In the genomic region with DNA sequence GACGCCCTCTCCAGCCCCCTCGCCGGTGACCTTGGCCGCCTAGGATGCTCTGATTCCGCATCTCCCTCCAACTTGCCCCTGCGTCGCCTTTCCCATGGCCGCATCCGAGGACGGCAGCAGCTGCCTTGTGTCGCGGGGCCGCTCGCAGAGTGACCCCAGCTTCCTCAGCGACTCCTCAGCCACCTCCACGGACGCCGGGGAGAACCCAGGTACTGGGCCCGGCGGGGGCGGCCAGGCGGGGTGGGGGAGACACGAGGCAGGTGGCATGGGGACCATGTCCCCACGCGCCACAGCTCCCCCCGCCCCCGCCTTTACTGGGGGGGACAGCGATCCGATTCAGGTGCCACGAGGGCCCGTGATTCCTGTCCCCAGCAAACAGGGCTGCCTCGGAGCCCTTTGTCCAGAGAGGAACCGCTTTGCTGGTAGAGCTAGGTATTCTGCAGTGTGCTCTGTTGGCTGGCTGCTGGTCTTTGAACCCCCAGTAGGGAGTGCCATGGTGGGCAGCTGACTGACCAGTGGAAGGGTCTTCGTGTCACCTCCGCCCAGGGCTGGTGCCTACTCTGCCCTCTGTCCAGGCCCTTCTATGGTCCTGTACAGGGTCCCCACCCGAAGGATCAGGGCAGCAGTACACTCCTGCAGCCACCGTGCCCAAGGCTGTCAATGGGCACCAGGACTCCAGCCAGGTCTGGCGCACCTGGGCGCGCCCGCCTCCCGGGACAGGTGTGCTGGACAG, we compare ENCODE assay signal across 8 mouse cellular contexts. TPM values are rescaled to one million over a fixed set of nuclear protein-coding genes. Genes with fewer than 3 reads are reported as not detected.
DNase-seq lines count a peak whose midpoint lies in the region; ATAC-seq and TF ChIP-seq lines count a peak whose summit lies in the region.

No protein-coding gene starts in this region.

- H3K36me3 ChIP-seq in forebrain, postnatal 0 days (ENCODE audit: insufficient read depth), result peaks cover 4% of the 10 kb centered on the region
- no peaks in the 10 kb centered on the region for H3K36me3 ChIP-seq in midbrain, embryonic 16.5 days (ENCODE audit: control insufficient read depth, insufficient read depth, low read length)

- H3K27me3 ChIP-seq in forebrain, postnatal 0 days (ENCODE audit: insufficient read depth, low read length), result no peaks in the 10 kb centered on the region
- no peaks in the 10 kb centered on the region for H3K27me3 ChIP-seq in midbrain, embryonic 16.5 days (ENCODE audit: control insufficient read depth, insufficient read depth, low read depth, low read length)

- peak overlapping the region; percentile 87 for H3K27ac ChIP-seq in forebrain, postnatal 0 days (ENCODE audit: low read depth, low read length)
- H3K27ac ChIP-seq in midbrain, embryonic 16.5 days (ENCODE audit: low read length), result peak overlapping the region; percentile 92

- peak overlapping the region; percentile 89 for H3K9ac ChIP-seq in forebrain, postnatal 0 days
- peak overlapping the region; percentile 98 for H3K9ac ChIP-seq in midbrain, embryonic 16.5 days (ENCODE audit: low read depth, low read length)

- peak; percentile 5 to 12 for DNase-seq in kidney, postnatal 4 days
- DNase-seq in kidney, postnatal 36 days, result no peak
- peak; percentile 35 for DNase-seq in embryo, embryonic 11 days
- peak; percentile 57 for DNase-seq in forebrain, postnatal 0 days
- no peak for DNase-seq in adrenal gland, adult (ENCODE audit: inconsistent age in 2 of 2, low spot score in 1 of 2)
- DNase-seq in spleen, adult 18-20 months, result no peak
- DNase-seq in ovary, postnatal 14 days (ENCODE audit: low spot score), result no peak

- no peaks in the 10 kb centered on the region for H3K9me3 ChIP-seq in forebrain, postnatal 0 days (ENCODE audit: low read length)
- H3K9me3 ChIP-seq in midbrain, embryonic 16.5 days (replicated peaks; ENCODE audit: control insufficient read depth, low read length, poor library complexity, severe bottlenecking), result no peaks in the 10 kb centered on the region

- H3K4me2 ChIP-seq in forebrain, postnatal 0 days (ENCODE audit: low read depth), result peak overlapping the region; percentile 91
- peak overlapping the region; percentile 86 for H3K4me2 ChIP-seq in midbrain, embryonic 16.5 days (ENCODE audit: low read length)

- peak overlapping the region; percentile 72 for H3K4me3 ChIP-seq in forebrain, postnatal 0 days (ENCODE audit: low read depth, low read length)
- peak overlapping the region; percentile 81 for H3K4me3 ChIP-seq in midbrain, embryonic 16.5 days (ENCODE audit: low read depth, low read length)

- H3K4me1 ChIP-seq in forebrain, postnatal 0 days (ENCODE audit: insufficient read depth), result peaks cover 20% of the 10 kb centered on the region
- H3K4me1 ChIP-seq in midbrain, embryonic 16.5 days (ENCODE audit: control insufficient read depth, insufficient read depth, low read length), result peaks cover 26% of the 10 kb centered on the region

- ATAC-seq in forebrain, postnatal 0 days, result peak; percentile 19
- peak; percentile 47 for ATAC-seq in midbrain, embryonic 16.5 days

- 10% methylated on average over 42 of the region's 42 CpGs for WGBS in forebrain, postnatal 0 days
- WGBS in midbrain, embryonic 16.5 days, result 10% methylated on average over 41 of the region's 42 CpGs

- TF ChIP-seq CTCF in forebrain, postnatal 0 days (IDR thresholded peaks at IDR 0.05; ENCODE audit: low read depth), result 0 out of 2 replicates have a peak, but pooled peaks have one; percentile 1

RNA-seq across cellular contexts. Expression of a gene that starts 23.7 kb away (rescaled TPM):
- total RNA-seq in forebrain, postnatal 0 days (2014; rRNA removed), result 152 and 170 TPM in 2 replicates
- 97.8 and 98.2 TPM in 2 replicates for polyA plus RNA-seq in forebrain, postnatal 0 days (2015; fragmentation: Nextera tagmentation; extraction: Ambion mirVana)
- polyA plus RNA-seq in midbrain, embryonic 16.5 days (2015; fragmentation: Nextera tagmentation; extraction: Ambion mirVana), result 83.1 and 86.1 TPM in 2 replicates

Comparison
In these comparisons a context has a peak if more than half of its experiments do, and no peak if none do; other contexts are left out.
1. DNase-seq: peak in kidney, postnatal 4 days (2 of 2), embryo, embryonic 11 days (single experiment) and forebrain, postnatal 0 days (single experiment); none in kidney, postnatal 36 days (0 of 2), adrenal gland, adult (0 of 2), spleen, adult 18-20 months (0 of 2) and ovary, postnatal 14 days (single experiment).